Mouse (Mus musculus): ENCODE measurements around the gene Wdr86. TPM values are rescaled to one million over a fixed set of nuclear protein-coding genes. Genes with fewer than 3 reads are reported as not detected.

Wdr86 gene
- total RNA-seq, 2 experiments from 2014 or later: not detected

DNA sequence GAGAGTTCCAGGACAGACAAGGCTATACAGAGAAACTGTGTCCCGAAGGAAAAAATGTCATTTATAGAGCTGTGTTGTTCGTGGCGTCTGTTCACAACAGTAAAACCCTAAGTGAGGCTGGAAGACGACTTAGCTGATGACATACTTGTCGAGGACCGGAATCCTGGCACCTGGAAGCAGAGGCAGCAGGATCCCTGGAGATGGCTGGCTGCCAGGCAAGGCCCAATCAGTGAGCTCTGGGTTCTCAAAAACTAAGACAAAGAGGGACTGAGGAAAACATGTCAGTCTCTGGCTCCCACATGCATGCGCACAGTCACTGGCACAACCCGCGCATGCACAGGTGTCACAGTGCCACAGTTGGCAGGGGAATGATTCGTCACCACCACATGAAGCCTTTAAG lies 7.1 kb upstream of the Wdr86 start:
- ATAC-seq (replicated peaks; ENCODE audit: low FRiP score, poor library complexity, severe bottlenecking): no peak

DNA sequence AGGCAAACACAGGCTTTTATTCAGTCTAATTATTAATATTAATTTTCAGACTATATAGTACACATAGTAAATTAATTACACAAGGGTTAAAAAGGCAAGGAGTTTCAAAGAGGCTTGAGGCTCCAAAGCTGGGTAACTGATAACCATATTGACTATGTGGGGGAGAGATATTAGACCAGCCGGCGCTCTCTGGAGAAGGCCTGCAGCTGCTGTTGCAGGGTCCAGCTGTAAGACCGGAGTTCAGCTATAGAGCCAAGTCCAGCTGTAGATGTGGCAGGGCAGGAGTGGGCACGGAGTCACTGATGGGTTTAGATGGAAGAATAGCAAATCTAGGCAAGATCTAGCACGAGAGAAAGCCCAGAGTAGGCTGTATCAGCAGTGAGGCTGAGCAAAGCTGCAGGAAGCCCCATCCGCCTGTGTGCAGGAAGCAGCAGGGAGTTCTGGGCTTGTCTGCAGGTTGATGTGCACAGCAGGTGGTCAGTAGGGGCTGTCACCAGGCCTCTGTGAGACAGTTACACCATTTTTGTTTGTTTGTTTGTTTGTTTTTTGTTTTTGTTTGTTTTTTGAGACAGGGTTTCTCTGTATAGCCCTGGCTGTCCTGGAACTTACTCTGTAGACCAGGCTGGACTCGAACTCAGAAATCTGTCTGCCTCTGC lies 3.4 kb upstream of the Wdr86 start:
- no peak for ATAC-seq (replicated peaks; ENCODE audit: low FRiP score, poor library complexity, severe bottlenecking)

DNA sequence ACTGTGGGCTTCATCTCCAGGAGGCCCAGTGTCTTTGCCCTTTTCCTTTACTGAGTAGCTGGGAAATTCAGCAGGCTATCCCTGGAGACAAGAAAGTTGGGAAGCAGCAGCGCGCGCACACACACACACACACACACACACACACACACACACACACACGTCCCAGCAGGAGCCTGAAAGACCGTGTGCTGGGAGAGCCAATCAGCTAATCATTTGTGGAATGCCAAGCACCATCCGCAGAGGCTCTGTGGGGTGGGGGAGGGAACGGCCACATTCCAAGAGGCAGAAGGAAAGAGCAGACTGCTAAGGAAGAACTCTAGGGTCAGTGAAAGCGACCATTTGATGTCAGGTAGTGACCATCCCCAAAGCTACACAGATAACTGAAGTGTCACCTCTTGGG lies 2.6 kb upstream of the Wdr86 start:
- no peak for ATAC-seq (replicated peaks; ENCODE audit: low FRiP score, poor library complexity, severe bottlenecking)

- ATAC-seq (replicated peaks; ENCODE audit: low FRiP score, poor library complexity, severe bottlenecking): no peak
Measured at GRCm38 (mm10) chr5:24730986-24731385, 459 bp upstream of the Wdr86 start.

GRCm38 (mm10) chr5:24729797-24730487 lies 585 bp downstream of the Wdr86 start:
- ATAC-seq (replicated peaks; ENCODE audit: low FRiP score, poor library complexity, severe bottlenecking): no peak

- no peak for ATAC-seq (replicated peaks; ENCODE audit: low FRiP score, poor library complexity, severe bottlenecking)
Measured at GRCm38 (mm10) chr5:24726901-24727836, 3.4 kb downstream of the Wdr86 start.

- ATAC-seq (replicated peaks; ENCODE audit: low FRiP score, poor library complexity, severe bottlenecking): no peak
Measured at GRCm38 (mm10) chr5:24725897-24726296, 4.6 kb downstream of the Wdr86 start.

DNA sequence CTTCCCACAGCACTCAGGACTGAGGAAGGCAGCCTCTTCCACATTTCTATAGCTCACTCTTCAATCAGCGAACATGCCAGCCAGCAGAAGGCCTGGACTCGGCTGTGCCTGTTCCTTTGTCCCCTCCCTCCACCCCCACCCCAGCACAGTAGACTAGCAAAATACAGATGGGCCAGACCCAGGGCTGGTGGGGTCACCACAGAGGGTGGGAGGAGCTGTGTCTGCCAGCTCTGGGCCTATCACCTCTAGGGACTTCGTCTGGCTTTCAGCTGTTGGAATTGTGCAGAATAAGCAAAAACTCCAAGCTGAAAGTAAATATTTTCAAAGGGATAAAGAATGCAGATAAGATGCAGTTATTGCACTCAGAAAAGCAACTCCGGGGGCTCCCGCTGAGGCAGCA lies 5.7 kb downstream of the Wdr86 start:
- no peak for ATAC-seq (replicated peaks; ENCODE audit: low FRiP score, poor library complexity, severe bottlenecking)

- no peak for ATAC-seq (replicated peaks; ENCODE audit: low FRiP score, poor library complexity, severe bottlenecking)
Measured at GRCm38 (mm10) chr5:24724270-24724634, 6.3 kb downstream of the Wdr86 start.

GRCm38 (mm10) chr5:24723527-24724269 lies 6.8 kb downstream of the Wdr86 start:
- ATAC-seq (replicated peaks; ENCODE audit: low FRiP score, poor library complexity, severe bottlenecking): no peak

GRCm38 (mm10) chr5:24719852-24720251 lies 10.7 kb downstream of the Wdr86 start:
- ATAC-seq (replicated peaks; ENCODE audit: low FRiP score, poor library complexity, severe bottlenecking): no peak

DNA sequence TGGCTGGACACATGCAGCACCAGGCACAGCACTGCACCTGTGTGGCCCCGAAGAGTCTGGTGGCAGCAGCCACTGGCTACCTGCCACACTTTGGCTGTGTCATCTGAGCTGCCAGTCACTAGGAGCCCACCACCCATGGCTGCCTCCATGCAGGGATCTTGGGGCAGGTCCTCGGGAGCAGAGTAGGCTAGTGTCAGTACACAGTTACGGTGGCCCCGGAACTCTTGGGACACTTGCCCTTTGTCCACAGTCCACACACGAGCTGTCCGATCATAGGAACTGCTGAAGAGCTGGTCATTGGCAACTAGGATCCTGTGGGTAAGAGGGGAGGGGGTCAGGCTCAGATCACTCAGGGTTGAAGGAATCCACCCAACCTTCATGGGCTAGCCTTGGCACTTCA lies 12.5 kb downstream of the Wdr86 start:
- no peak for ATAC-seq (replicated peaks; ENCODE audit: low FRiP score, poor library complexity, severe bottlenecking)

DNA sequence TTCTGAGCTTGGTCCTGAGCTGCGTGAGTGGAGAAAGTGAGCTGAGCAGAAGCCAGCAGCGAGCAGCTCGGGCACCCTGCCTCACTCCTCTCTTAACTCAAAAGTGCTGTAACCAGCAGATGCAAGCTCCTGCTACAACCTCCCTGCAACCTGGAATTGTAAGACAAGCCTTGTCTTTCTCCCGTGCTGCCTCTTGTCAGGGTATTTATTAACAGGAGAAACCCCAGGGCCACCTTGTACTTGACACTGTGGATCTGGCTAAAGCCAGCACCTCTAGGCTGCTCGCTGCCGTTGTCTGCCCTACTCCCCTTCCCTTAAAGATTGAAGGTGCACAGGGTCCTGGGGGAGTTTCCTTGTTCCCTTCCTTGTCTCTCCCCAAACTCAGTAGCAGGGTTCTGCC lies 16.5 kb downstream of the Wdr86 start:
- no peak for ATAC-seq (replicated peaks; ENCODE audit: low FRiP score, poor library complexity, severe bottlenecking)

GRCm38 (mm10) chr5:24713199-24713598 lies 17.3 kb downstream of the Wdr86 start:
- ATAC-seq (replicated peaks; ENCODE audit: low FRiP score, poor library complexity, severe bottlenecking): no peak

DNA sequence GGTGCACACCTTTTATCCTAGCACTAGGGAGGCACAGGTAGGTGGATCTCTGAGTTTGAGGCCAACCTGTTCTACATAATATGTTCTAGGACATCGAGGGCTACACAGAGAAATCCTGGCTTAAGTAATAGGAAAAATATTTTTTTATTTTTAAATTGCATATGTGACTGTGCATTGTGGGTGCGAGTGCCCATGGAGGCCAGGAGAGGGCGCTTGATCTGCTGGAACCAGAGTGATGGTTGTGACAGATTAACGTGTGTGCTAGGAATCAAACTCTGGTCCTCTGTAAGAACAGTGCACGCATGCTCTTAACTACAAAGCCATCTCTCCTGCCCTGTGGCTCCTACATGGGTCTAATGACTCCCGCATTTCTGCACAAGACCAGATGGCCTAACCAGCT lies 18.9 kb downstream of the Wdr86 start:
- no peak for ATAC-seq (replicated peaks; ENCODE audit: low FRiP score, poor library complexity, severe bottlenecking)

DNA sequence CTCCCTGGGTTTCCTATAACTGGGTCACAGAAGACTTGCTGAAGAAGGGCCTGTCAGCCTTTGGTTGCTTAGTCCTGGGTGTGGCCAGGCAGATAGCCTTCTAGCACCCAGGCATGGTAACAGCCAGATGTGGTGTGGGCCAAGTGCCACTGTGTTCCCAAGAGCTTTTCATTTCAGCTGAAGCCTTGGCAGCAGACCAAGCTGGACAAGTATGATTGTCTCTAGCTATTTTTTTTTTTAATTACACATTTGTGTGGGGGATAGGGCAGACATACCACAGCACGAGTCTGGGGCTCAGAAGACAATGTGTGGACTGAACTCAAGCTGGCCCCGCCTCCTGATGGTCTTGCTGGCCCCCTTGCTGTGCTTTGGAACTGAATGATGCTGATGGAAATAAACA lies 20.6 kb downstream of the Wdr86 start:
- ATAC-seq (replicated peaks; ENCODE audit: low FRiP score, poor library complexity, severe bottlenecking): no peak

GRCm38 (mm10) chr5:24704615-24705014 lies 25.9 kb downstream of the Wdr86 start:
- no peak for ATAC-seq (replicated peaks; ENCODE audit: low FRiP score, poor library complexity, severe bottlenecking)

DNA sequence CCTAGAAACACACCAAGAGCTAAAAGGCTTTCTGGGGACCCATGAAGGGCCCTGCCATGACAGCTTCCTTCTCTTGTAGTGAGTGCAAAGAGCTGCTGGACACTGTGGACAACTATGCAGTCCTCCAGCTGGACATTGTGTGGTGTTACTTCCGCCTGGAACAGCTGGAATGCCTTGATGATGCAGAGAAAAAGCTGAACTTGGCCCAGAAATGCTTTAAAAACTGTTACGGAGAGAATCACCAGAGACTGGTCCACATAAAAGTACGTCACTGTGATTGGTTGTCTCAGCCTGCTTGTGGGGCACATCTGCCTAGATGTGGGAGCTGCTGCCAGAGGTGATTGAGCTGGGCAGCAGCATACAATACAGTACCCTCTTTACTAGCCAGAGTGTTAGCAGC lies 29.3 kb downstream of the Wdr86 start:
- ATAC-seq (replicated peaks; ENCODE audit: low FRiP score, poor library complexity, severe bottlenecking): no peak

- no peak for ATAC-seq (replicated peaks; ENCODE audit: low FRiP score, poor library complexity, severe bottlenecking)
Measured at GRCm38 (mm10) chr5:24696704-24697103, 33.8 kb downstream of the Wdr86 start.

GRCm38 (mm10) chr5:24687696-24688095 lies 42.8 kb downstream of the Wdr86 start:
- no peak for ATAC-seq (replicated peaks; ENCODE audit: low FRiP score, poor library complexity, severe bottlenecking)
